Mouse (Mus musculus): Measurements from ENCODE around the gene Rdx. TPM values are rescaled to one million over a fixed set of nuclear protein-coding genes. Genes with fewer than 3 reads are reported as not detected.
"Not testable (repeated sequence)": the region's sequence is repeated elsewhere in the genome, so short reads cannot be mapped to it uniquely, and the experiment has no call there.

Rdx gene
- total RNA-seq, 2 experiments from 2014 or later: 52.6 to 53.2 TPM

DNA sequence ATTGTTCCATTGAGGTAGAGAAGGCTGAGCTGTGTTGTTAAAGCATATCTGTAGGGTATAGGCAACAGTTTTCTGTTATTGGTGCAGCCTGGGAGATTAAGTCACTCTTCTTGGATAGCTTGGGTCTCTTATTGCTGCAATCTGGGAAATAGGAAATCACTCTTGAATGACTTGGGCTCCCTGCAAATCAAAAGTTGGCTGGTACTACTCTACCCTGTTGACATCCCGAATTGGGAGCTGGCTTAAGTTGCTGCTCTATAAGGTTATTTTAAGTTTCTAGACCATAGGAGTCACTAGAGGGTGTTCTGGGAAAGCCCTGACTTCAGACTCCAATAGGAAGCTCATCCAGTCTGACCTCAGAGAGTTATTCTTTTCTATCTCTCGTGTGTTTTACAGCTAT lies 3.4 kb downstream of the Rdx start:
- DNase-seq (ENCODE audit: extremely low spot score in 1 of 2, low spot score in 1 of 2): no peak

DNA sequence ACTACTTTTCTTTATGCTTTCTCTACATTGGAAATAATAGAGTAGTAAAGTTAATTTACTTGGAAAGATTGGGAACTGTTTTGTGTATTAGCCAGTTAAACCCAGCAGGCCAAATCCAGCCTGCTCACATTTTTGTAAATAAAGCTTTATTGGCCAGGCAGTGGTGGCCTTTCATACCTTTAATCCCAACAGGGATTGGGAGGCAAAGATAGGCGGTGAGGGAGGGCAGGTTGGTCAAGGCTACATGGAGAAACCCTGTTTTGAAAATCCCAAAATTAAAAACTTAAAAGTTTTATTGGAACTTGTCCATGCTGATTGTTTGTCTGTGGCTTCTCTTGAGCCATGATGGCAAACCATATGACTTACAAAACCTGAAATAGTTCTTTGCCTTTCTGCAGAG lies 5.2 kb downstream of the Rdx start:
- no peak for DNase-seq (ENCODE audit: extremely low spot score in 1 of 2, low spot score in 1 of 2)

- DNase-seq (ENCODE audit: extremely low spot score in 1 of 2, low spot score in 1 of 2): no peak
Measured at GRCm38 (mm10) chr9:52055313-52055712, 8.3 kb downstream of the Rdx start.

- DNase-seq (ENCODE audit: extremely low spot score in 1 of 2, low spot score in 1 of 2): no peak
Measured at GRCm38 (mm10) chr9:52059788-52060187, 12.8 kb downstream of the Rdx start.

DNA sequence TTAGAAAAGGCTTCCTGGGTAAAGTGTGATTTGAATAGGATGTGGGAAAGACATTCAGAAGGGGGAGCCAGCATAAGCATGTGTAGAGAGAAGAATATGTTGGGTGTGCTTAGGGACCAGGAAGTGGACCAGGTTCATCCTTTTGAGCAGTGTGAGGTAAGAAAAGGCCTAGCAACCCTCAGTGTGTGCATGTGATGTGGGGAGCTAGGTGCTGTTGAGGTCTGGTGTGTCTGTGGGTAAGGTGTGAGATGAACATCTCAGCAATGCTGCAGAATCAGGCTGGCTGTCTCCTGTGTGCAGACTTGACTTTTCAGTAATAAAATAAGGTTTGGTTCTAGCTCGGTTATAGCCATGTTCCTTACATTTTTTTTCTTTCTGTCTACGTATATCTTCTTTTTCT lies 23.1 kb downstream of the Rdx start:
- DNase-seq (ENCODE audit: extremely low spot score in 1 of 2, low spot score in 1 of 2): no peak

DNA sequence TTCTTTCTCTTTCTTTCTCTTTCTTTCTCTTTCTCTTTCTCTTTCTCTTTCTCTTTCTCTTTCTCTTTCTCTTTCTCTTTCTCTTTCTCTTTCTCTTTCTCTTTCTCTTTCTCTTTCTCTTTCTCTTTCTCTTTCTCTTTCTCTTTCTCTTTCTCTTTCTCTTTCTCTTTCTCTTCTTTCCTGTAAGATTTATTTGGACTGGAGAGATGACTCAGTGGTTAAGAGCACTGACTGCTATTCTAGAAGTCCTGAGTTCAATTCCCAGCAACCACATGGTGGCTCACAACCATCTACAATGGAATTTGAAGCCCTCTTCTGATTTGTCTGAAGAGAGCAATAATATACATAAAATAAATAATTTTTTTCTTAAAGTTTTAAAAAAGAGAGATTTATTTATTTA lies 24.4 kb downstream of the Rdx start:
- not testable (repeated sequence) for DNase-seq (ENCODE audit: extremely low spot score in 1 of 2, low spot score in 1 of 2)

DNA sequence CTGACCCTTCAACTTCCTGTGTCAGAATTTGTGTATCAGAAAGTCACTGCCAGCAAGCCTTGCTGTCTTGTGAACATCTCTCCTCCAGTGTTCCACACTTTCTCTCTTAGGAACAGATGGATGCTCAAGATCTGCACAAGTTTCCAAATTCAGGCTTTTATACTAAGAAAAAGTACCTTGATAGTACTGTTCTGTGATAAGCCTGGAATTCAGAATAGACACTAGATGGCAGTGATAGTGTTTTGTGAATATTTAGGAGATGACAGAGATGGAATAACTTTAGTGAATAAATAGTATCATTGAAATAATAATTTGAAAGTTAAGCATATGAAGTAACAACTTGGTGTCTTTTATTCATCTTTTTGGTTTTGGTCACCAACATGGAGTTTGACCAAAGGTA lies 25.2 kb downstream of the Rdx start:
- DNase-seq (ENCODE audit: extremely low spot score in 1 of 2, low spot score in 1 of 2): no peak

GRCm38 (mm10) chr9:52076089-52076488 lies 29.1 kb downstream of the Rdx start:
- no peak for DNase-seq (ENCODE audit: extremely low spot score in 1 of 2, low spot score in 1 of 2)

DNA sequence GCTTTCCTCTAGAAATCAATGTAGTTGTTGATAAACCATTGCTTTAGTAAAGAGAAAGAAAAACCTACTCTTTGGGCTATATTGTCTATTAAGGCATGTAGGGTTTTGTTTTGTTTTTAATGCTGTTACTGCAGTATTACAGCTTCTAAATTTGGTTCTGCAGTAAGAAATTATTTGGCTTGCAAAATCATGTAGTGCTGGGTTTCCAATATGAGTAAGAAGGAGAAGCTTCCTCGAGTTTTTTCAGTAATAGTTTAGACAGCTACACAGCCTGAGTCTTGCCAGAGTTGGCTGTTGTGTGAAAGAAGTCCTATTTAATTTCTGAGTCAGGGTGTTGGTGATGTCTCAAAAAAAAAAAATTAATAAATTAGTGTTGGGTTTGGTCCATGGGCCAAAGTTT lies 30.7 kb downstream of the Rdx start:
- DNase-seq (ENCODE audit: extremely low spot score in 1 of 2, low spot score in 1 of 2): no peak

GRCm38 (mm10) chr9:52081979-52082378 lies 35.0 kb downstream of the Rdx start:
- no peak for DNase-seq (ENCODE audit: extremely low spot score in 1 of 2, low spot score in 1 of 2)

GRCm38 (mm10) chr9:52082414-52082813 lies 35.4 kb downstream of the Rdx start:
- DNase-seq (ENCODE audit: extremely low spot score in 1 of 2, low spot score in 1 of 2): no peak

- DNase-seq (ENCODE audit: extremely low spot score in 1 of 2, low spot score in 1 of 2): no peak
Measured at GRCm38 (mm10) chr9:52091752-52092151, 44.8 kb downstream of the Rdx start.

DNA sequence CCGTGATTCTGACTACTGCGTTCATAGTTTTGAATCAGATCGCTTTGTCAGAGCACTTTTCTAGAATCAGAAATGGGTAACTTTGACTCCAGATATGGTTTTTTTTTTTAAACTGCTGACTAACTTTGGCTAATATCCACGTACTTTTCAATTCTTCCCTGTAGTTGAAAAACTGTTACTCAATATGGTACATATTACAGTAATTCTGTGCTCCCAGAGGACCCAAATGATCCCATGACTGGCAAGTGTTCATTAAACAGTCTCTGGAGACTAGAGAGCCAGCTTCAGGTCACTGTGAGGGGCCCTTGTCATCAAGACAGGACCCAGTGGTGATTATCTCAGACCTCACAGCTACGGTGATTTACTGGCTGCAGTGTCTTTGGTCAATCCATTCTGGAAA lies 45.3 kb downstream of the Rdx start:
- no peak for DNase-seq (ENCODE audit: extremely low spot score in 1 of 2, low spot score in 1 of 2)

DNA sequence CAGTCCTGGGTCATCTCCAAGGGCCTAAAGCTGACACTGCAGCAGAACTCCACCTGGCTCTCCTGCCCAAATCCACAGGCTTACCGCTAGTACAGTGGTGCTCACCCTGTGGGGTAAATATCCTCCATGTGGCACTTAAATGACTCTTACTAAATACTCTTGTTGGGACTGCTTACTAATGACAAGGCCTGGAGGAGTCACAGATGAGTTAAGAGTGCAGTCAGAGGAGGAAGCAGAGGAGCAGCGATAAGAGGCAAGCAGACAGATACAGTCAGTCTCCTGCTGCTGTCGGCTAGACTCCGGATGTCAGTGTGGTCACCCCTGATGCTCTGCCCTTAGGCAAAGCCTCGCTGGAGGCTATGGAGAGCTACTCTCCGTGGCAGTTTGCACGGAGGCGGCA lies 46.1 kb downstream of the Rdx start:
- no peak for DNase-seq (ENCODE audit: extremely low spot score in 1 of 2, low spot score in 1 of 2)

- no peak for DNase-seq (ENCODE audit: extremely low spot score in 1 of 2, low spot score in 1 of 2)
Measured at GRCm38 (mm10) chr9:52094016-52094415, 47.0 kb downstream of the Rdx start.

DNA sequence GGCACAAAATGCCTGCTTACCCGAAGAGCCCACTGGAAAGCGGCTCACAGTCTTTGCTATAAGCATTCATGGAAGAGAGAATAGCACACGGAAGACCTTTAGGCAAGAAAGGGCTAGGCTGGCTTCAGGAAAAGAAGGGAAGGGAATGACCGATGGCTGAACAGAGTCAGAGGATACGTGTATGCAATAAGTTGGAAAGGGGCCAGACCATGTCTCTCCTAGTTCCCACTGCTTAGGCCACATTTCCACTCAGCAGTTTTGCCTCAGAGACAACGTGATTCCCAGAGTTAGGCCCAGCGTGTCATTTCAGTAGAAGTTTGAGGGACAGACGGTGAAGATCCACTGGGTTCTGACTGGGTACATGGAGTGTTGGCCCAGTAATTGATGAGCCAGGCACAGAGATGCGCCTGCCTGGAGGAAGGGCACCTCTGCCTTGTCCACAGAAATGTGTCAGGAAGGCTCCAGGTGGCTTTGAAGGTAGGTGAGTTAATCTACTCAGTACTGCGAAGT lies 47.6 kb downstream of the Rdx start:
- DNase-seq (ENCODE audit: extremely low spot score in 1 of 2, low spot score in 1 of 2): no peak

DNA sequence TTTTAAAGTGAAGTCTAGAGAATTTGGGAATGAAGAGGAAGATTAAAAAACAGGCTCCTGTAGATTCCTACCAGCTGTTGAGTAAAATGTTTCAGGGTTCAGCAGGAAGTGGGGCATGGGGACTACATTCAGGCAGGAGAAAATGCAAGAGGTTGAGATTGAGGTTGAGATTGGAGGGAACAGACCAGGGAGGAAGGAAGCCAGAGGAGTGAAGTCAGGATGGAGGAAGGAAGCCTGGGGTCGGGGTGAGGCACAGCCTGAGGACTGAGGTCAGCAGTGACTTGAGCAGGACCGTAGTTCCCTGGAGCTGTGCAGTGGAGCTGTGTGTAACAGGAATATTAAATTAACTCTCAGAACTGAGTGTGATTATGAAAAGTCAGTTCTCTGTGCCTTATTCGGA lies 48.7 kb downstream of the Rdx start:
- DNase-seq (ENCODE audit: extremely low spot score in 1 of 2, low spot score in 1 of 2): no peak

DNA sequence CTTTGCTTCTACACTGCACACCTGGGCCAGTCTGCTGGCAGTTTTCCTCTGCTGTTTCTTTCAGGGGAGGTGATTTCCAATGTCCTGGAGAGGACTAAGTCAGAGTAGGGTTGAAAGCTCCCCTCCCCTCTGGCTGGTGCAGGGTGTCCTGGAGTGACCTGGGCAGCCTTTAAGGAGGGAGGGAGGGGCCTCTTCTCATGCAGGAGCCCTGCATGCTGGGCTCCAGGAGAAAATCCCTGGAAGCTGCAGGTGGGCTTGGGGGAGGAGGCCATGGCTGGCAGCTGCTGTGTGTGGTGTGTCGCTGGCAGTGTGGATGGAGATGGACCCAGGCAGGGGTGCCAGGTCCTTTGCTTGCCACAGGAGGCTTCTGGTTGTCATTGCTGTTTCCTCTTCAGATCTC lies 50.4 kb downstream of the Rdx start:
- no peak for DNase-seq (ENCODE audit: extremely low spot score in 1 of 2, low spot score in 1 of 2)

- DNase-seq (ENCODE audit: extremely low spot score in 1 of 2, low spot score in 1 of 2): peak; percentile 72 to 88
Measured at GRCm38 (mm10) chr9:52098600-52098999, 51.6 kb downstream of the Rdx start.

GRCm38 (mm10) chr9:52100426-52100825 lies 53.5 kb downstream of the Rdx start:
- no peak for DNase-seq (ENCODE audit: extremely low spot score in 1 of 2, low spot score in 1 of 2)

DNA sequence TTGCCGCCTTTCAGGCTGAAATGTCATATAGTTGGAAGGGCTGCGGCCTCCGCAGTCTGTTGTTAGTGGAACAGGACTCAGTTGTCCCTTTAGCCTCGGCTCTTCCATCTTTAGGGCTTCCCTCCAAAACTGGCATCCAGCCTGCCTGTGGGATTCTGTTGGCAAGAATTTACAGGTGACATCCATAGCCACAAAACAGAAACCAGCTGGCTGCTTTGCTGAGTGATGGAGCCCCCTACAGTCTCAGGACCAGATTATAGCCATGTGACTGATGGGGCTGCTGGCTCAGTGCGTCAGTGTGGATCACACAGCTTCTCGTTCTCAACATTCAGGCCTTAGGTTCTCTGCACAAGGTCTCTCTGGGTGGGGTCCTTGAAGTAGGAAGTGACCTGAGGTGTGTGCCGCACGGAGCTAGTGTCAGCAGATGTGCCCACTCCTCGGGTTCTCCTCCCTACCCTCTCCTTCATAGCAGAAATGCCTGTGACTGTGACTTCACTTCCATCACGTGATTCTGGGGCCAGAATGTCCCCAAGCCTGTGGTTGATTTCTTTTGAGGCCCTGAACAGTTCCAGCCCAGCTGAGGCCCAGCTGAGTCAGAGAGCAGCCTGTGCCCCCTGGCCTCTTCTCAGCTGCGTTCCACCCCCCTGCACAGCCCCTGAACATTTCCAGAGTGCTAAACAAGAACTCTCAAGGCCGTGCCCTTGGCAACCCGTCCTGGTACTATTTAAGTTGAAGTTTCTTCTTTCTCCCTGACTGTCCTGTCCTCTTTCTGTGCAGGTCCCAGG lies 55.3 kb downstream of the Rdx start:
- DNase-seq (ENCODE audit: extremely low spot score in 1 of 2, low spot score in 1 of 2): no peak

GRCm38 (mm10) chr9:52103448-52104224 lies 56.7 kb downstream of the Rdx start:
- no peak for DNase-seq (ENCODE audit: extremely low spot score in 1 of 2, low spot score in 1 of 2)
